Mouse (Mus musculus) kidney, adult 2 months (tissue): ENCODE measurements around the gene Rdh5.

ENCODE experiments used
- CTCF ChIP-seq: fragments of 200-500 bp; conservative IDR thresholded peaks from 2 replicates; pipeline ENCODE4 v1.5.1; 2011; ENCODE audit warnings: low read depth, mild to moderate bottlenecking, control low read depth, low read length, moderate library complexity, mixed read lengths; ENCODE audit not compliant: insufficient read depth, insufficient read length
- POLR2A ChIP-seq: fragments of 200-500 bp; IDR thresholded peaks from one replicate; pipeline ENCODE4 v1.6.1; 2011; ENCODE audit warnings: low read depth, low read length, control low read depth

DNA sequence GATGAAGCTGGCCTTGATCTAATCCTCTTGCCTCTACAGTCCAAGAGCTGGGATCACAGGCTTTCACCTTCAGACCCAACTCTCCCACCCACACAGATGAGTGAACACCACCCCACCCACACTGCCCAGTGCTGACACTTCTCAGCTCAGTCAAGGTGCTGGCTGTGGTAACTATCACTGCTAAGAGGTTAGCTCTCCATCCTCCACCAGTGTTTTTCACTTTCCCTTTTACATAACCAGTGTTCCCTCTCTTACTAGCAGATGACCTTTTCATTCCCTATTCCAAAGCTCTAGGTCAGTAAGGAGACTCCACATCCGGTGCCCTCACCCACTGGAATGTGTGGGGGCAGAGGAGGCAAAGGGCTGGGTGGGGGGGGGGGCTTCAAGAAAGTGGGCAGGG, 1.4 kb downstream of the Rdh5 start:
- no peak for TF ChIP-seq CTCF
- TF ChIP-seq POLR2A: no peak
